Mouse (Mus musculus) CH12F3 (cell line): ENCODE results near the gene Cse1l.

Source experiments
- in situ Hi-C: fragments of 300-500 bp; cut with MboI; formaldehyde crosslinking; loops from 2 replicates; pipeline ENCODE4 v1.14.3; 2020; ENCODE audit warnings: low sequenced_read_pairs

The Cse1l gene

GRCm38 (mm10) chr2:166900792-166901505 lies 4.9 kb upstream of the Cse1l start:
- in situ Hi-C loops, result no loop called here

DNA sequence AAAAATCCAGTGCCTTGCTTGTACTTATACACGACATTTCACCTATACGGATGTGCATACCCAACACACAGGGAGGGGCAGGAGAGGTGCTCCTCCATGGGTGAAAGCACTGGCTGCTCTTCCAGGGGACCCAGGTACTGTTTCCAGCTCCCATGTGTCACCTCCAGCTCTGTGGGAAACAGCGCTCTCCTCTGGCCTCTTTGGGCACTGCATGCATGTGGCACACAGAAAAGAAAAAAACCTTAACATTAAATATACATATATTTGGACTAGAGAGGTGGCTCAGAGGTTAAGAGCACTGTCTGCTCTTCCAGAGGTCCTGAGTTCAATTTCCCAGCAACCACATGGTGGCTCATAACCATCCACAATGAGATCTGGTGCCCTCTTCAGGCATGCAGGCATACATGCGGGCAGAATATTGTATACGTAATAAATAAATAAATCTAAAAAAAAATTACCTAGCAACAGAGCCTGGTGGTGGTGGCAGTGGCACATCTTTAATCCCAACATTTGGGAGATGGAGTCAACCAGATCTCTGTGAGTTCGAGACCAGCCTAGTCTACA lies 2.0 kb upstream of the Cse1l start:
- in situ Hi-C loops, result no loop called here

- in situ Hi-C loops, result no loop called here
These were observed 813 bp downstream of the Cse1l start for GRCm38 (mm10) chr2:166906523-166907182.

GRCm38 (mm10) chr2:166909729-166910128 lies 3.9 kb downstream of the Cse1l start:
- in situ Hi-C loops, result no loop called here

DNA sequence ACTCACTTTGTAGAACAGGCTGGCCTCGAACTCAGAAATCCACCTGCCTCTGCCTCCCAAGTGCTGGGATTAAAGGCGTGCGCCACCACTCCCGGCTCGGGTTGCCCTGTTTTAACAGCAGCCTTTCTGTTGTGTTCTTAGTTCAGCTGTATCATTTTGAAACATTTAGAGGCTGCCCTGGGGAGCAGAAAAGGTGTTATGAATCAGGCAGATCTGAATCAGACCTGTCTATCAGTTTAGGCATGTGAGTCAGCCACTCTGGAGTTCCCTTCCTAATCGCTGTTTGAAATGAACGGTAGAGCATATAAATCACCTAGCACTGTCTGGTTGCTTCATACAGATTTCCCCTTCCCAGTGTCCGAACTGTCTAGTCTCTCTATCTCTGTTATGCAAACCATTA lies 4.7 kb downstream of the Cse1l start:
- in situ Hi-C loops, result no loop called here

DNA sequence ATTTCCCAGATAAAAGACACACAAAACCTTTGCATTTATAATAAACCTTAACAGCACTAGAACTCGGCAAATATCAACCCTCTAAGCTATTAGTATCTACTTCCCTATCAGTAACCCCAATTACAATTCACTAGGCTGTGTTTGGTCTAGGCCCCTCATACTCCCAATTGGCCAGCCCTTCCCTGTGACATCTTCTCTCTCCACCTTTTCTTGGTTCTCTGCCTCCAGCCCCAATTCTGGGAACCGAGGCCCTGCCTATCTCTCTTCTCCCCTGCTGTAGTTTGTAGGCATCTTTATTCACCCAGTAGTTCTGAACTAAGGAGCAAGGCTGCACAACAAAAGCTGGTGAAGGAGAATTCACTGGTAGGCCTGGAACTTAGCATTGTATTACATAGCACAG lies 18.1 kb downstream of the Cse1l start:
- in situ Hi-C loops, result no loop called here

GRCm38 (mm10) chr2:166933943-166934342 lies 28.1 kb downstream of the Cse1l start:
- in situ Hi-C loops, result no loop called here

GRCm38 (mm10) chr2:166934416-166934815 lies 28.6 kb downstream of the Cse1l start:
- in situ Hi-C loops, result no loop called here

DNA sequence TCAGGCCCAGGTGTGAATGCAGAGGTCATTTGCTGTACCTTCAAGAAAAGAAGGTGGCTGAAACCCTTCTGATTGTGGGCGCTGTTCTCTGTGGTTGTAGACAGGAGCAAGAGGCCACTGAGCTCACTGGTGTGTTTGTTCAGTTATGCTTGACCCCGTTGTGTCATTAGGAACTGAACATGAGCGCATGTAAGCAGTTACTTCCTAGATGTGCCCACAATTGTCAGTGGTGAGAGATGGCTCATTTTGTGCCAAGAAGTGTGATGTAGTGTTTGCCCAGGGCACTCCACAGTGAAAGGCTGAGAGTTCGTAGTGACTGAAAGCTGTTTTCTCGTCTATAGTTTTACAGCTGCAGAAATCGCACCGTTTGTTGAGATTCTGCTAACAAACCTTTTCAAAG lies 29.7 kb downstream of the Cse1l start:
- in situ Hi-C loops, result no loop called here

- in situ Hi-C loops, result no loop called here
These were observed 30.3 kb downstream of the Cse1l start for GRCm38 (mm10) chr2:166936166-166936565.

DNA sequence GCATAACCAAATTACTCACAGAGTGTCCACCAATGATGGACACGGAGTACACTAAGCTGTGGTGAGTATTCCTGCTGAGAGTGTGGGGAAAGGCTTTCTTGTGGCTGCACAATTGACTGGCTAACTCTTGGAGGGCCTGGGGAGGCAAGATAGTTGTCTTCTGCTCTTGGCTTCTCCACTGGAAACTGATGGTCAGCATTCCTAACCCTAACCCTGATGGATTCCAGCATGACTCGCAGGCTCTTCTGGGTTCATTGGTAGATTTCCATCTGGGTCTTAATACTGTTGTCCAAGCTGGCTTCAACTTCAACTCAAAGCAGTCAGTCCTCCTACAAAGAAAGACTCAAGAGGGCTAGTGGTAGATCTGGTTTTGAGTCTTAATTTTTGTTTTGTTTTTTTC lies 37.3 kb downstream of the Cse1l start:
- in situ Hi-C loops, result no loop called here

GRCm38 (mm10) chr2:166944346-166944745 lies 38.5 kb downstream of the Cse1l start:
- in situ Hi-C loops, result no loop called here

DNA sequence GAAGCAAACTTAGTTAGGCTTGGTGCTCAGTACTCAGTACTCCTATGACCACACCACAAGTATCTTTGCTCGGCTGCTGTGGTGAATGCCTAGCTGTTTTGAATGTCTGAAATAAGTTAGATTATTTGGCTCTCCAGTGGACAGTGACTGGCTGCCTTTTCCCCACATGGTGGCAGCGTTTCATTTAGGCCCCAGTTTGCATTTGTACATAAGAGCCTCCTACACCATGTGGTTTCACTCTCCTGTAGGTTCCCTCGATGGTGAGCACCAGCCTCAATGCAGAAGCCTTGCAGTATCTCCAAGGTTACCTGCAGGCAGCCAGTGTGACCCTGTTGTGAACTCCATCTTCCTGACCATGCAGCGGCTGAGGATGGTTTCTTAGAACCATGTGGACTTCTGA lies 39.6 kb downstream of the Cse1l start:
- in situ Hi-C loops, result no loop called here

GRCm38 (mm10) chr2:166948246-166948645 lies 42.4 kb downstream of the Cse1l start:
- in situ Hi-C loops, result no loop called here

DNA sequence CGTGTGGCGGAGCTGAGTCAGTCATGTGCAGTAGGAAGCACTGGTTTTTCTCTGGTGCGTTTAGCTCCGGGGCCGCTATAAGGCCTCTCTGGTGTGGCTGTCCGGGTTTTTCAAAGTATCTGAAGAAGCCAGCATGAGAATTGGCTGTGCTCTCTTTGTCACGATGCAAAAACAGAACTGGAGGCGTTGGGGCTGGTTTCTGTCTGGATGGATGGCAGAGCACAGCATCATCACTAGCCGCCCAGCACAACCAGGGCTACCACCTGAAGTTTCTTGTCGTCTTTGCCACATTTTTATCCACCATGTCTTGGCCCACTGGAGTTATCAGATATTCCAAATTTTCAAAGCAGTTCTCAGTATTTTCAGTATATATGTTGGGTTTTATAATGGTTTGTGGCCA lies 43.1 kb downstream of the Cse1l start:
- in situ Hi-C loops, result no loop called here

DNA sequence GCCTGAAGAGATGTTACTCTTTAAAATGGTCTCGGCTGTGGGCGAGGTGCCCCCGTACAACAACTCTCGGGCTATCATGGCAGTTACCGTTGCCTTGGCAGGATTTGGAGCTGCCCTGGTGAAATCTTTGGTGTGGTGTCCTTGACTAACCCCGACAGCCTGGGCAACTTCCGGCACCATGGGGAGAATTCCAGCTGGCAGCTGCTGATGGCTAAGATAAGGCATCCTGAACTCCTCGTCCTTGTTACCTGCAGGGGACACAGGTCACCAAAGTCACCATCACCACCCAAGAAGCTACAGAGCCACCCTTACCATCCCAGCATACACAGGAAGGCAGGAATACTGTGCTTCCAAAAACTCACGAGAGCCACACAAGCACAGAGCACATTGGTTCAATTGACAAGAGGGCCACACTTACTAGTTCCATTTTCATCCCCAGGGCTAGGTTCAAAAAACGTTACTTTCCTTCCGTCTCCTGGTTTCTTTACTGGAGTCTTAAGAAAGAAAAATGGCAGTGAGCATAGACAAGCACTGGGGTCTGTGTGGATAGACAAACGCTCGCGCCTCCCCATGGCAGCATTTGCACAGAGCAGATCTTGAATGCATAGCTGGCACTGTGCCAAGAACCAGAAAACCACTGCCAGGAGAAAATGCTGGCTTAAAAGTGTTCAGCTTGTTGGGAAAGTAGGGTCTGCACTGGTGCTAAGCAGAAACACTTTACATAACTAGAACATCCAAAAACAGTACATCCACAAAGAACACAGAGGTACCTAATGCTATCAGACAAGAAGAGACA lies 45.2 kb downstream of the Cse1l start:
- in situ Hi-C loops, result no loop called here

DNA sequence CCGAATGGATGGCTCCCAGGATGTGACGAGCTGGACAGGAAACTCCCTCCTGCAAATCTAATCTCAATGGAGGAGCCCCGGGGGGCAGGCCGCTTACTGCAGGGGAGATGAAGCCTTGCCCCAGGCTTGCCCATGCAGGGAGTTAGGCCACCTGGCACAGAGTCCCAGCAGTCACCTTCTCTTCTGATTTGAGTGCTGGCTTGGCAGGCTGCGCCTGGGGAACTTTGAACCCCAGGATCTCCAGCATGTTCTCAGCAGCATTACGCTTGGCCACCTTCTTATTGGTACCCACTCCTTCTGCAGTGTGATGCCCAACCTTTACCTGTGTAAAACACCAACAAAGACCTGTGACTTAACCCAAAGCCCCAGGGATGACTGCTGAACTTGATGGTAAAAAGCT lies 46.3 kb downstream of the Cse1l start:
- in situ Hi-C loops, result no loop called here

GRCm38 (mm10) chr2:166956805-166957204 lies 51.0 kb downstream of the Cse1l start:
- in situ Hi-C loops, result loop anchor here (5.0 kb wide), 1 partner anchor 45 kb away; no protein-coding TSS in a partner anchor

- in situ Hi-C loops, result no loop called here
These were observed 54.9 kb downstream of the Cse1l start for GRCm38 (mm10) chr2:166960648-166961330.

DNA sequence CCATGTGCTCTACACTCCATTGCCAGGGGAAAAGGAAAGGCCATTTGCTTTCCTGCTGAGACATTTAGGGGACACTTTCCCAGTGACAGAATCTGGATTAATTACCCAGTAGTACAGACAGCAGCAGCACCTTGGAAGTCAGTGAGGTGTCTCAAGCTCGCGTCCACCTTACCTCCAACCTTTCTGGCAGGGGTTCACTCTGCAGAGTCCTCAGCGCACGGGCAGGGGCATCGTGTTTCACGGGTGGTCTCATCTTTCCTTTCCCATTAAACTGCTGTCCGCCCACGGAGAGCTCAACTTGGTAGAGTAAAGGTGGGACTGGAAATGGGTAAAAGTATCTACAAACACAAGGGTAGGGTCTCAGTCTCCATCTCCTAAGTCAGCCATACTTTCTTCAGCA lies 57.4 kb downstream of the Cse1l start:
- in situ Hi-C loops, result no loop called here

DNA sequence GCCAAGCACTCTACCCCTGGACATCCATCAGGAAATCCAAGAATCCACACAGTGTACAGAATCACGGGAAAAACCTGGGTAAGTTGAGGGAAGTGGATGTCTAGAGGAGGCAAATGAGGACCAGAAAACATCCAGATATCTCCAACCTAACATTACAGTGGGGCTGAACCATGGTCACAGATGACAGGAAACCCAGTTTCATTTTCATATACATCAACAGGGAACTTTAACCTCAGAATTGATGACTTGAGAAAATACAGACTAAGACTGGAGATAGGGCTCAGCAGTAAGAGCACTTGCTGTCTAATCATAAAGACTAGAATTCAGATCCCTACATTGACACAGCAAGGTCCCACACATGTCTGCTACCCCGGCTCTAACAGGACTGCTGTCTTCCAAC lies 58.9 kb downstream of the Cse1l start:
- in situ Hi-C loops, result no loop called here
